Mouse (Mus musculus): ENCODE data around the gene Arhgef19. TPM values are rescaled to one million over a fixed set of nuclear protein-coding genes. Genes with fewer than 3 reads are reported as not detected.

The Arhgef19 gene
- polyA plus RNA-seq, 1 experiment from 2014 or later: 0.29 TPM

Other genes with a start within 250 kb of the Arhgef19 start
- gene Mfap2, start 229.1 kb upstream of the Arhgef19 start, polyA plus RNA-seq (2015; fragmentation: Nextera tagmentation; extraction: Ambion mirVana): 24.4 and 32.8 TPM in 2 replicates
- gene Crocc, start 178.9 kb upstream of the Arhgef19 start, polyA plus RNA-seq (2015; fragmentation: Nextera tagmentation; extraction: Ambion mirVana): 1.9 and 2.1 TPM in 2 replicates
- 93.7 and 103 TPM in 2 replicates for gene Necap2, start 161.1 kb upstream of the Arhgef19 start, polyA plus RNA-seq (2015; fragmentation: Nextera tagmentation; extraction: Ambion mirVana)
- 0.15 and 0.17 TPM in 2 replicates for gene Spata21, start 151.2 kb upstream of the Arhgef19 start, polyA plus RNA-seq (2015; fragmentation: Nextera tagmentation; extraction: Ambion mirVana)
- 32.6 and 35.4 TPM in 2 replicates for gene Szrd1, start 99.7 kb upstream of the Arhgef19 start, polyA plus RNA-seq (2015; fragmentation: Nextera tagmentation; extraction: Ambion mirVana)
- 19.7 and 22.2 TPM in 2 replicates for gene Fbxo42, start 91.6 kb upstream of the Arhgef19 start, polyA plus RNA-seq (2015; fragmentation: Nextera tagmentation; extraction: Ambion mirVana)
- 2.7 and 3.4 TPM in 2 replicates for gene Rsg1, start 25.5 kb upstream of the Arhgef19 start, polyA plus RNA-seq (2015; fragmentation: Nextera tagmentation; extraction: Ambion mirVana)
- gene Epha2, start 61.7 kb downstream of the Arhgef19 start, polyA plus RNA-seq (2015; fragmentation: Nextera tagmentation; extraction: Ambion mirVana): 0.55 and 0.58 TPM in 2 replicates
- 0.25 TPM in 1 of 2 replicates, not detected in the other for gene Fam131c, start 128.7 kb downstream of the Arhgef19 start, polyA plus RNA-seq (2015; fragmentation: Nextera tagmentation; extraction: Ambion mirVana)
- gene Clcnka, start 159.2 kb downstream of the Arhgef19 start, polyA plus RNA-seq (2015; fragmentation: Nextera tagmentation; extraction: Ambion mirVana): 0.17 and 0.27 TPM in 2 replicates
- 0.23 TPM in 1 of 2 replicates, not detected in the other for gene Clcnkb, start 176.5 kb downstream of the Arhgef19 start, polyA plus RNA-seq (2015; fragmentation: Nextera tagmentation; extraction: Ambion mirVana)
- 0.27 TPM in 1 of 2 replicates, not detected in the other for gene Hspb7, start 181.3 kb downstream of the Arhgef19 start, polyA plus RNA-seq (2015; fragmentation: Nextera tagmentation; extraction: Ambion mirVana)
- gene Srarp, start 196.6 kb downstream of the Arhgef19 start, polyA plus RNA-seq (2015; fragmentation: Nextera tagmentation; extraction: Ambion mirVana): not detected in 2 replicates
- gene Zbtb17, start 205.2 kb downstream of the Arhgef19 start, polyA plus RNA-seq (2015; fragmentation: Nextera tagmentation; extraction: Ambion mirVana): 31.1 and 32.5 TPM in 2 replicates

All from thymus, postnatal 0 days (tissue).